Mouse (Mus musculus) kidney, postnatal 36 days (tissue): ENCODE measurements around the gene Lipc.
A peak's percentile ranks its signal among the peaks of the same experiment; 100 is the strongest.

ENCODE experiments used
- DNase-seq, 2 experiments: peaks; one replicate each; pipeline ENCODE4 v3.0.0; 2021 to 2022; ENCODE audit warnings: mixed read lengths in 2 of 2

Lipc gene

DNA sequence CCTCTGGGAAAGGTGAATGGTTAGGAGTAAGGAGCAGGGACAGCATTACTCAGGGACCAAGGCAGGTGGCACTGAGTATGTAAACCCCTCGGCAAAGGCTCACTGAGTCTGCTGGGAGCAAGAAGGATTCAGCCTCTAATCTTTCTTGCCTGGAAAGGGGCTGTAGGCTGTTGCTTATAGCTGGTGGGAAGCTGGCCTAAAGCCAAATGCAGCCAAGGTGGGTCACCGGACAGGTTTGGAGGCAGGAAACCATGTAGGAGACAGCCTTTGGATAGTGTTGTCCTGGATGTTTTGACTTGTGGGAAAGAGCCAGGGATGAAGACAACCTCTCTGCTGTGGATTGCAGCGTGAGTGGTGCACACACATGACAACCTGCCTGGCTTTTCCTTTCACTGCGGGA, 40.9 kb downstream of the Lipc start:
- no peak for DNase-seq

DNA sequence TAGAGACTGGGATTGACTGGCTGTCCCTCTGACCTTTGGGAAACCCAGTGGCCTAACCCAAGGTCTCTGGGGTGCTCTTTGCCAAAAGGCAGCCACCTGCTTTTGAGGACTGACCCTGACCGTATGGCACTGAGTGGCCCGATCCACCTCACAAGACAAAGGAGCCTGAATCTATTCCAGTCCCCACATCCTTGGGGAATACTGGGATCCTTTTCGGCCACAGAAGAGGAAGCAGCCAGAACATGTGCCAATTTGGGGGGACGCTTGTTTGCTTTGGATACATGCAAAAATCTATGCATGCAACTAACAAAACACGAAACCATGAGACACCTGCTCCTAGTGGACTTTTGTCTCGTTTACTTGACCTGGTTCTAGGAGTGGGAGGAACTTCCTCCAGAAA, 41.7 kb downstream of the Lipc start:
- peak; percentile 30 to 33 for DNase-seq

DNA sequence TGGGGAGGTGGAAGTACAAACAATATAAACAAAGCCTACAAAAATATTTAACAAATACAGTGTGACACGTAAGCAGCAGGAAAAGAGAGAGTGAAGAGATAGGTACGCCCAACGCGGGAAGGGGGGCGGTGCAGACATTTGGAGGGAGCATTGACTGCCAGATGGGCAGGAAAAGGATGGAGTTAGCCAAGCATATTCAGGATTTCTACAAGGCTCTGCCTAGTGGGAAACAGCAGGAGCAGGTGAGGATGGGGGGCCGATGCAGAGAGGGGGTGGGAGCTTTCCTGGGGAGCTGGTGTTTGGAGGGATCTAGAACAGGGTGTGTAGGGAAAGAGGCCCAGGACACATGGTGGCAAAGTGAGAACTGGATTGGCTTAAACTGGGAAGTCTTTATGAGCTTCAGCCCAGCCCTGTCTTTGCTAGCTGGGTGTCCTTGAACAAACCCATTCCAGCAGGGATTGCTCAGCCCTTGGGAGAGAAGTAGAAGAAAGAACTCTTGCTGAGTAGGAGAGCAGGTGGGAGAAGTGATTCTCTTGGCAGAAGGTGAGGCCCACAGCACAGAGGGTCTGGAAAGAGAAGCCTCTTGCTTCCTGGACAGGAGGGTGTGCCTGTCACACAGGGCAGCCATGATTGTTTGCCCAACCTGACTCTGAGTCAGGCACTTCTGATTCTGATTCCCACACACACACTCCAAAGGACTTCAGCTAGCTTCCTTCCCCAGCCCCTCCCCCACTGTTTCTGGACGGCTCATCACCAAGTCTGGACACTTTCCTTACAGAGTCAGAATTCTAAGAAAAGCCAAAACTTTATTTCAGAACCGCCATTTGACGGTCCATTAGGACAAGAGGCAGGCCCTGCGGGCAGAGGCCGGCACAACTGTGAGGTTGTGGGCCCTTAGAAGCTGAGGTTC, 49.0 kb downstream of the Lipc start:
- no peak for DNase-seq

DNA sequence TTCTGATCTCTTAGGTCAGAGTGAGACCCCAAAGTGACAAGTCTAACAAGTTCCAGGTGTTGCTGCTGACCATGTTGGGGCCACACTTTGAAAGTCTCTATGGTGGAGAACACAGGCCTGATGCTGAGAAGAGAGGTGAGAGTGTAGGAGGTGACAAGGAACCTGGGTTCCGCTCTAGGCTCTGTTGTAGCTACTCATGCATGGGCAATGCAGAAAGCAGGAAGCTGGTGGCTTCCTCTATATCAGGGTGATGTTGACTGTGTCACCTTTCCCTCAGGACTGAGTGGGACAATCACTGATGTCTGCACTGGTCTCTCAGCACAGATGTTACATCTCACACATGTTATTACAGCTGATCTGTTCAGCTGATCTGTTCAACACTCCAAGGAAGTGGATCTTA, 57.8 kb downstream of the Lipc start:
- no peak for DNase-seq

DNA sequence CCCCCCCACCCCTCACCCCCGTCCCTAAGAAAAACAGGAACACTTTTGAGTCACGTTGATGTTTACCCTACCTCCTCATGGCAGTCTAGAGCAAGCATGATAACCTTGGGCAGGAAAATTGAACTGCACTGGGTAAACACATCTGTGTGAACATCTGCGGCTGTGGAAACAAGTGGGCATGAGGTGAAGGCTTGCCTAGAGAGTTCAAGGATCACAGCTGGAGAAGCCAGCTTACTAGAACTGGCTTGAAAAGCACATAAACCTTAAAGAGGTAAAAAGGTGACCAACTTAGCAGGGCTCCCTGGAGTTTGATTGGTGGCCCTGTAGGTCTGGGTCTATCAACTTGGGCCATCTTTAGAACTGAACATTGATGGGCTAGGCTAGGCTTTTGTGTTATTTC, 58.5 kb downstream of the Lipc start:
- DNase-seq, result no peak

DNA sequence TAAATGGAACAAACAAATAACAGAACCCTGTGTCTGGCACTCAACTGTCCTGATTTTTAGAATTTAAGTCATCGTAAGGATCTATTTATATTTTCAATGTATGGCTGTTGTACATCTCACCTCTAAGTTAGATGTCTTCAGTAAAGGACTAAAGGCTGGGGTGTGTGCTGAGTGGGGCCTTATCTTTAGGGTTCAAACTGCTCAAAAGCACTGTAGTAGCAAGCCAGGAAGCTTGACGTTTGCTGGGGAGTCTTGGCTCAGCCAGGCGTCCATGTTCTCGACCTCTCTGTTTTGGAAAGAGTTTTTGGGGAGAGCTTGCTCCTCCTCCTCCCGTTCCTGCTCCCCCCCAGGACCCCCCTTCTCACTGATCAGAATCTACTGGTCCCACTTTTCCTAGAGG, 59.4 kb downstream of the Lipc start:
- no peak for DNase-seq

DNA sequence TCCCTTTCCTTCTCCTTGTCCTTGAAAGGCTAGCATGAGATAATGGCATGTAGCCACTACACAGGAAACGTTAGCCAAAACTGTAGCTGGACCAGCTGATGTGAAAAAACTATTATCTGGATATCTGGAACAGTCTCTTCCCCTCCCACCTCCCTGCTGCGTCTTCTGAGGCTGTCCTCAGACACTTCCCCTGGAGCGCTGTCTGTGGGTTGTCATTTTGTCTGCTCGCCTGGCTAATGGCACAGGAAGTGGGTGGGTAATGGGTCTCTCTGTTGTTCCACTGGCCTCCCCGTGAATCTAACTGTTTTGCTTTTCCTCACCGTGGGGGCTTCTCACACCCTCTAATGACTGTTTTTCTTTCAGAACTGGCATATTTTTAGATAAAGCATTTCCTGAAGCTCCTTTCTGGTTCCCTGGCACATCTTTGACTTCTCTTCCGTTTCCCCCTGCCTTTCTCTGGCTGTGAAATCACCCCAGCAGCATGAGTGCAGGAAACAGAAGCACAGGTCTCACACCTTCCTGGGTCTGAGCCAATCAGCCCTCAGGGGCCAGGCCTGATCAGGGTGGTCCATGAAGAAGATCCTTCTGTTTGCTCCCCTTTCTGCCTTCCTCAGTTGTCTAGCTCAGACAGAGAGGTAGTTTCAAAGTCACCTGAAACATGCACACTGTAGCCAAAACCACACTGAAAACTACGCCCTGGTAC, 60.4 kb downstream of the Lipc start:
- peak; percentile 53 to 76 for DNase-seq

DNA sequence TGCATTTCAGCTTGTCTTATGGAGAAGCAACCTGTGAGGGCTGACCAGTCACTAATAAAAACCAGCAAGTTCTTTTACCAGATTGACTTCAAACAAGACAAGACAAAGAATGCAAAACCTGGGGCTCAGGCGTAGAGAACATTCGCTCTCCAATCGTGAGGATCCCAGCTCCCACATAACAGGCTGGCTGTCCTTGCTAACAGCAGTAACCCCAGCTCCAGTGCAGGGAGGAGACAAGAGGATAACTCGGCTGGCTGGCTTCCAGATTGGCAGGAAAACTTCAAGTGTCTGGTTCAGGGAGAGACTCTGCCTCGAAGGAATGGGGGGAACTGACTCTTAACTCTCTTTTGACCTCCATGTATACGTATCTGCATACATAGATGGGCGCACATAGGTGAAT, 61.3 kb downstream of the Lipc start:
- peak; percentile 26 to 55 for DNase-seq

DNA sequence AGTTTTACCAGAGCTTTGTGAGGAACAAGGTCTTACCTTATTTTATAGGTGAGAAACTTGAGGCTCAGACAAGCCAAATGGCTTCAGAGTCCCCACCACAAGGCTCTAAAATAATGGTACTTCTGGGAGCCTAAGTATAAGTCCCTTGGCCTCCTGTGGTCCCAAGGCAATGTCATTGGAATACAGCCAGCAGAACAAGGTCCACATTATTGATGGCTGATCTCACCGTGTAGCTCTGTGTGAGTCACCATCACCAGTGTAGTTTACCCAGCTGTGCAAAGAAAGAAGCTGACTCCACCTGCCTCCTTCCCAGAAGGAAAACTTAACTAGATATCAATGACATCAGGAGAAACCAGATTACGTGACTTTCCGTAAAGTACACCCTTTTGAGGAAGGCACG, 63.1 kb downstream of the Lipc start:
- DNase-seq, result no peak

DNA sequence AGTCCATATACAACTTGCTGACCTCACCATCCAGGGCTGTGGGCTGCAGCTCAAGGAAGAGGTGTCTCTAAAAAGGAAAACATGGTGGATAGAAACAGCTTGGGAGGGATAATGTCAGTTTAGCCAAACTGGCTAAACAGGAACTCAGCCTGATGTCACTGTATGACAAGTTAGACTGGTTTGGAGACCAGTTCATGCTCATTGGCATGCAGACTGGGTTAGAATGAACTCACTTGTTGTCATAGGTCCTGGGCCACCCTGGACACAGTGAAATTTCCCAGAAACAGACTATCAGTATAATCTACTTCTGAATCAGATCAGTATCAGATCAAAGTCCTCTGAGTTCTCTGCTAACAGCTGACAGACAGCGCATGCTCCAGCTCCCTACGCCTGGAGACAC, 63.5 kb downstream of the Lipc start:
- no peak for DNase-seq

DNA sequence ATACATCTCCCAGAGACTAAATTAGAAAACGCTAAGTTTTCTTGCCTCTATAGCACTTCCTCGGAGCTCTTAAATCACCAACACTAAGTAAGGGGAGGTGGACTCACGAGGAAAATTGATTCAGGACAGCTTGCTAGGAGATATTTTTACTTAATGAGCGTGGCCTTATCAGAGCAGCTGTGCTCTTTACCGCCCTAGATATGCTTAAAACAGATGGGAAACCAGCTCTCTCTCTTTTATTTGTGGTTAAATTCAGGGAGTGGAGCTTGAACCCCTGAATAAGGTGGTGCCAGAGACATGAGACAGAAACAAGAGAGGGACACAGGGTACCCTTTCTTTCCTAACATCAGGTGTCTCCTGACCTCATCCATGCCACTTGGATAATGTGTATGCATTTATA, 70.0 kb downstream of the Lipc start:
- no peak for DNase-seq

DNA sequence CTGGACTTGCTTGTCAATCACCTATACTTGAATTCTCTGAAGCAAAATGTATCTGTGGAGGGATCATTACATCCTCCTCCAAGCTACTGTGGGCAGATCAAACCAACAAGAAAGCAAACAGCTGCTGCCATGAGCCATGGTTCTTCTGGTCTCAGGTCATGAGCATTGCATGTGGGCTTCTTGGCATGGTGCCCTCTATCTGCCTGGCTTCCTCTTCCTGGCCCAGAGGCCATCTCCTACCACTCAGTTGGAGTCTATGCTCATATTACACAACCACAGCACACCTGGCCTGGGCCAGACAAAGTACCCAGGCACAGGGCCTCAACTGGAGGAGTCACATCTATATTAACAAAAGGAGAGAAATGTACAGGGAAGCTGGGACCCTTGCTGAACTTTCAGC, 73.2 kb downstream of the Lipc start:
- no peak for DNase-seq

DNA sequence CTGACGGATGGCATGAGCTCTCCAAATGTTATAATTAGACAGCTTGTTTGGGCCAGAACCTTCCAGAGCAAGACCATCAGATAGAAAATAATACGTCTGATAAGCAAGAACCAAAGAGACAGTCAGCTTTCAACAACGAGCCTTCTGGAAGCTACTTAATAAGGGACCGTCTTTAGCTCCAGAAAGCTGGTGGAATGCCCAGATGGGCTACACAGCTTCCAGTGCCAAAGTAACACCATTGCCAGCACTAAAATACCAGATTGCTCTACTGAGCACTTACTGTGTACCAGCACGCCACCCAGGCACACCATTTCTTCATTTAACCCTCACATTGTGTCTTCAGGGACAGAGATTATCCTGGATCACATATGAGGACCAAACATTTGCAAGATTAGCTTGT, 73.9 kb downstream of the Lipc start:
- no peak for DNase-seq

DNA sequence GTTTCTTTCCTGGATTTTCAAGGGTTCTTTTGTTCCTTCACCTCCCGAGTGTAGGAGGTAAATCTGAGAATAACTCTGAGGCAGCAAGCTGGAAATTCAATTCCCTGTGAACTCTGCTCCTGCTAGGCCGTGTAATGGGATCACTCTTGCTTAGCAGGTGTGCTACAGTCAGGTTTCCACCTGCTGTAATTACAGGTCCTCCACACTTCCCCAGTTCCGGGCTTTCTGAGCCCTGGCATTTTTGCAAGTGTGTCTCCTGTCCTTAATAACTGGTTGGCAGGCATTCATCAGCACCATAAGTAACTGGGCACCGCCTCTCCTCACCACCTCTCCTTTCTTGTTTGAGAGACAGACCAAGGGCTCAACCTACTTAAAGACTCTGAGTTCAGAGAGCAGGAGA, 76.5 kb downstream of the Lipc start:
- no peak for DNase-seq

DNA sequence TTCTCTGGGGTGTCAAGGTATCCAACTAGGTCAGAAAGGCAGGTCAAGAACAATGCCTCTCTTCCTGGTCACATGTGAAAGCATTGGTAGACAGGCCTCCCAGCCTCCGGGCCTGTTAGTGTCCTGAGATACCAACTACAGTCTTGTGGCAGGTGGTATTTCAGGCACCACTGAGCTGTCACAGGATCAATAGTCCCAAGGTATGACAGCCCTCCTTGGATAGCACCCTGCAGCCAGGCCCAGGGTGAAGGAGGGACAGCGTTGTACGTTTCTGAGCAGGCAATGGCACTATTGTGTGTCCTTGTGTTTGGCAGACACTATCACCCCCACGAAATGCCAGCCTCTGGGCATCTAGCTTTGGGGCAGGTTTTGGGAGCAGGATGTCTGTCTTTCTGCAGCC, 77.0 kb downstream of the Lipc start:
- DNase-seq, result no peak

DNA sequence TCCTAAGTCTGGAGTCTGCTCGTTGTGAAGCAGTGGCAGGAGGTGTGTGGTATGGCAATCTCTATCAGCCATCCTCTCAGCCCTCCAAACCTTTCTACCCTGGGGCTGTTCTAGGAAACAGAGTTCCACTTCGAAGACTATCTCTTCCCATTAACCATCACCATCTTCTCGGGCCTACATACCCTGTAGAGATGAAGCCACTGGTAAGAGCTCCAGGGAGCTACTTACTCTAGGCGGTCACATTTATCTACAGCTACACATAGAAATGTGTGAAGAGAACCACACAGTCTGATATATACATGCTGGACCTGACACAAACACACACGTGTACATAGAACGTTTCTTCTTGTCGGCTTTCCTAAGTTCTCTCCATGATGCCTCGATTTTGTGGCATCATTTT, 79.4 kb downstream of the Lipc start:
- DNase-seq, result no peak

DNA sequence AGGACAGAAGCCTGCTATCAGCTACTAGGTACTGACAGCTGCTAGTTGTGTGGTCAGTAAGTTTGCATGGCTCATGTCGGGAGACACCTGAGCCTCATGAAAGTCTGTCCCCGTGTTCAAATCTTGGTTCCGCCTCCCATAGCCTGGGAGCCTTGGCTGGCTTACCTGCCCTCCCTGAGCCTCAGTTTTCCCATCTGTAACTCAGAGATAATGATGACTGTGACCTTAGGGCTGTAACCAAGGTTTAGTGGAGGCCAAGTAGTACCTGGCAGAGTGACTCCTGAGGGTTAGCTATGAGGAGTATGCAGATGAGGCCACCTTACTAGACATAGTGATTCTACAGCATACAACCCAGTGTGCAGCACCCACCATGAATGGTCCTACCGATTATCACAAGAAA, 81.7 kb downstream of the Lipc start:
- DNase-seq, result no peak

DNA sequence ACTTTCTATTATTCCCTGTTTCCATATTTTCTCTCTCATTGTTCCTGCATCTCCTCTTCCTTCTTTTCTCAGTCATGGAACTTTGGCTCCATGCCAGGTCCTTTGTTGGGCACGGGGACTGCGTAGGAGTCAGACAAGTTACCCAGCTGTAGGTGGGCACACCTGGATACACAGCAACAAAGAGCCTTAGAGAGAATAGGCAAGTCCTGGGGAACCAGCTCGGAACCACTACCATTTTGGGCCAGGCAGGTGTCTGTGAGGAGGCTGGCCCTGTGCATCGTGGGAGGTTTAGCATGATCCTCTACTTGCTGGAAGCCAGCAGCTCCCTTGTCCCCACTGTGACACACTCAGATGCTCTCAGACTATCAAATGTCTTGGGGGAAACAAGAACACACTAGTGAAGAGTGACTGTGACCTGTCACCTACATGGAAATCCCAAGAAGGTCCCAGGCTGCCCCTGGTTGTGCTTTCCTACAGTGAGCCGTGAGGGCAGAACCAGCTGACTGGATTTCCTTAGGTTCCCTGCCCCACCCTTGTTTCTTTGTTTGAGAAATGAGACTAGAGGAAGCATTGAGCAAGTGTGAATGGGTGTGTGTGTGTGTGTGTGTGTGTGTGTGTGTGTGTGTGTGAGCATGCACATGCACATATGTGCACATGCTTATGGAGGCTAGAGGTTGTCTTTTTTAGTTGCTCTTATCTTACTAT, 82.7 kb downstream of the Lipc start:
- peak in 1 of 2 experiments; percentile 14 for DNase-seq

DNA sequence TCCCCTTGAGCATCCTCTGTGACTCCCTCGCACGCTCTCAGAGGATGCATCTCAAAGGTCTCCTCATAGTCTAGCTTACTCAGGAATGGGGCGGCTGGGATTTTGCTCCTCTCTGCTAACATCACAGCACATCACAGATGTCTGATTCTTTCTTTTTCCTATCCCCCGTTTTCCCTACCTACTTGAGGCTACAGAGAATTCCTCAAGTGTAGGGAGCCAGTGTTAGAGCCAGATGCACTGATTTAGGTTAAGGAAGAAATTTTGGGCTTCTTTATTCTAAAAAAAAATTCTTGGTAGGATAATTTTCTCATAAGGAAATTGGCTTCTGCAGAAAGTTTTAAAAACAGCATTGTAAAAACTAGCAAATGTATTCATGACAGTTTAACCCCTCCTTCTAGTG, 84.6 kb downstream of the Lipc start:
- DNase-seq, result no peak

DNA sequence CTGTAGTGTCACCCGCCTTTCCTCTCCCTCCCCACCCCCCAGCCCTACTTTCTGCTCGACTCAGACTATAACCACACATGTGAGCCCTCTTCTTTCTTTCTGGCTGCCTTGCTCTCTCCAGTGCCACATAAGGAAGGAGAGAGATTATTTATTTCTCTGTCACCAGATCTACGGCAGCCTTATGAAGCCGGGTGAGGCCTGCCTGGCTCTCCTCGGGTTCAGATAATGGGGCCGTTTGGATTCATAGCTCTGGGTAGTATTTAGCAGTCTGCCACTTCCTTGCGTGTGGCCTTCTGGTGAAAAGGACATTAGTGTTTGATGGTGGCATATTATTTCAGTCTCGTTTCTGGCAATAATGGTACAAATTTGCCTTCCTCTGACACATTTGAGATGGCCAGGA, 88.0 kb downstream of the Lipc start:
- DNase-seq, result no peak

DNA sequence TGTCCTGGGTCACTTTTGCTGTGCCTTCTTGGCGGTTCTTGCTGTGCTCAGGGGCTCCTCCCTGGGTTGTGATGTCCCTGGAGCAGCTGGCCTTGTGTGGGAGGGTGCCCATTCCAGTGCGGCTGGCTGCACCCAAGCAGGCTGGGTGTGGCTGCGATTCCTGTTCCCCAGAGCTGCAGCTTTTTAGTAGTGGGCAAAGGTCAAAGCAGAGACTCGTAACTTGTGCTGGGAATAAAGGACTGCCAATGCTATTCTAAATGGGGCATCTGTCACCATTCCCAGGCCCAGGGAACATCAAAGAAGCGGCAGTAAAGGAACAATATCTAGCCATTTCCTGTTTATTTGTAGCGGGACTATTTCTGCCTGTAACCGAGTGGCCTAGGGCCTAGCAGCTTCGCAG, 88.7 kb downstream of the Lipc start:
- peak; percentile 61 to 72 for DNase-seq

DNA sequence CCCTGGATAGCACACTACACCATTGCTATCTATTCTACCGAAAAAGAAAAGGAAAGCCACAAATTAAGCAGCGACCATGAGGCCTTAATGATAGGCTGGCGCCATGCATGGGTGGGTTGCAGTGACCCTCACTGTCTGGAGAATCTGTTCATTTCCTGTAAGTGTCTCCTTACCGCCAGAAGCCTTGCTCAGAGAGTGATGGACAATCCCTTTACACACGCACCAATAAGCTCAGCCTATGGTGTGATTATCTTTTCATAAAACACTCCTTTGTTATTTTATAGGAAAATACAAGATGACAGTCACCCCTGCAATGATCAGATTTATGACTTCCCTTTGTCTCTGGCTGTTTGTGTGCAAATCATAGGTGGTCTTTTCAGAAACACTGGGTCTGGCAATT, 92.8 kb downstream of the Lipc start:
- no peak for DNase-seq

DNA sequence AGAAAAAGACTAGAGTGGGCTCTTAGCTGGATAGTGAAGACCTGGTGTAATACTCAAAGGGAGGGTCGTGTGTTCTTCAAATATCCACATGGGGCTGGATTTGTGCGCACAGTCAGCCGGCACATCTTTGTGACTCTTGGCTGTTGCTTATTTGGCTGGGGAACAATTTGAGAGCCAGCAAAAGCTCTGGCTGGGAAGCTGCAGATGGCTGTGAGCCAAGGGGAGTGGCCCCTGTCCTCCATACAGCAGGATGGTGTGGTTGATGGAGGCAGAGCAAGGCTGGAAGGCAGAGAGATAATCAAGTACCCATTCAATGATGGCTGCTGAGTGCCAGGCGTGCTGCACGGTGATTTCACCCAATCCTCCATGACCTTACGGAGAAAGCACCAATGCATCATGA, 96.2 kb downstream of the Lipc start:
- DNase-seq, result no peak

DNA sequence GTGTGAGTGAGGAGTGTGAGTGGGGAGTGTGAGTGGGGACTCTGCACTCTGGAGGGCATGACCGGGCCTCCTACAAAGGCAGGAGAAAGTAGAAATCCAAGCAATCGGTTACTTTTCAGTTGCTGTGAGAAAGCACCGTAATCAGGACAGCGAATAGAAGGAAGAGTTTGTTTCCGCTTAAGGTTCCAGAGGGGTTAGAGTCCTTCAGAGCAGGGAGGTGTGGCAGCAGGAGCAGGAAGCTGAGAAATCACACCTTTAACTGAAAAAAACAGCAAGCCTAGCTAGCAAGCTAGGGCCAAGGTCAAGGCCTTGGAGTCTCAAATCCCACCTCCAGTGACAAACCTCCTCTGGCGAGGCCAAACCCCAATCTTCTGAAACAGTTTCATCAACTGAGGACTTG, 97.1 kb downstream of the Lipc start:
- peak in 1 of 2 experiments; percentile 35 for DNase-seq
